Mouse (Mus musculus): ENCODE data around the gene Hdac7.

Gene Hdac7

GRCm38 (mm10) chr15:97814703-97815102 lies 29.6 kb downstream of the Hdac7 start:
- DNase-seq (ENCODE audit: low spot score): no peak

GRCm38 (mm10) chr15:97813452-97814204 lies 30.7 kb downstream of the Hdac7 start:
- DNase-seq (ENCODE audit: low spot score): no peak

DNA sequence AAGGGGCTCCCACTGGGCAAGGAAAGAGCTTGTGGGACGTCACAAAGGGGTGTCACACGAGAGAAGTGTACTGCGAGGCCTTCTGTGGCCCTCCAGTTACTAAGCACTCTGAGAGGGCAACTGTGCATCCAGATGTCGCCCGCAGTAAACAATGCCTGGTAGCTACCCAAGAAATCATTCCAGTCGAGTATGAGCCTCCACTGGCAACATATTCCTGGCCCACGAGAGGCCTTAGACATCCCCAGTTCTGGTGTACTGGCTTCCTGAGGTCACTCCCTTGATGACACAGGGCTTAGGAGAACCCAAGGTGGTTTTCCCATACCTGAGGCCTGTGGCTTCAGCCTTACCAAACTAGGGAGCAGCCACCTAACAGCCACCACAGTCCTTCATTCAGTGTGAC lies 31.4 kb downstream of the Hdac7 start:
- DNase-seq (ENCODE audit: low spot score): no peak

DNA sequence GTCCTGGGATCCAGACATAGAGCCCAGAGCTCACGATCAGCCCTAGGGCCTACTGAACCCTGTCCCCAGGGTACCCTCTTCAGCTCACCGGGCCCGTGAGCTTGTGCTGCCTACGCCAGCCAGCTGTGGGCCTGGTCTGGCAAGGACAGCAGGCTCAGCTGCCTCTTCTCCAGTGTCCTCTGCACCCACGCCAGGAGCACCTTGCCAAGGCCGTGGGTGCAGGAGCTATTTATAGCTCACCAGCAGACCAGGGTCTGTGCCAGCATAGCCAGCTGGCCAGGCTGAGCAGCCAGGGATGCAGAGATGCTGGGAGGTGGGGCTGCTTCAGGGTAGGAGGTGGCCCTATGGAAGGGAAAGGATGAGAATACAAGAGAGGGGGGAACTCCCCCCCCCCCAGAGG lies 32.2 kb downstream of the Hdac7 start:
- DNase-seq (ENCODE audit: low spot score): peak; percentile 68

GRCm38 (mm10) chr15:97811307-97811706 lies 33.0 kb downstream of the Hdac7 start:
- DNase-seq (ENCODE audit: low spot score): no peak

GRCm38 (mm10) chr15:97810399-97810798 lies 33.9 kb downstream of the Hdac7 start:
- no peak for DNase-seq (ENCODE audit: low spot score)

DNA sequence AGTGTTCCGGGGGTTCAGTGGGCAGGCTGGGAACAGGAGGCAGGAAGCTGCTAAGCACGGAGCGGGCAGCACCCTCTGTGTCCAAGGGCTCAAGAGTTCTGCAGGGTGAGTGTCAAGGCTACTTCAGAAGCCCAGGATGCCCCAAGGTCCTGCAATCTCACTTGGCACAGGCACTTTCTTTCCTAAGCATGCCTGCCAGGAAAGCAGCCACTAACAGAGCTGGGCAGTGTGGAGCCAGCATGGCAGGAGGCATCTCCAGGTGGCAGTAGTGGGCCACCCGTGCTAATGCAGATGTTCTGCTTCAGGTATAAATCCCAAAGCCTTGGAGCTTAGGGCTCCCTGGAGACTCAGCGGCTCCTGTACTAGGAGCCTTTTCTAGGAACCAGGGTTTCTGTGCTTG lies 34.4 kb downstream of the Hdac7 start:
- DNase-seq (ENCODE audit: low spot score): peak; percentile 53

- no peak for DNase-seq (ENCODE audit: low spot score)
These were observed 35.1 kb downstream of the Hdac7 start for GRCm38 (mm10) chr15:97809206-97809605.

- no peak for DNase-seq (ENCODE audit: low spot score)
These were observed 35.8 kb downstream of the Hdac7 start for GRCm38 (mm10) chr15:97808532-97808931.

GRCm38 (mm10) chr15:97807867-97808266 lies 36.4 kb downstream of the Hdac7 start:
- no peak for DNase-seq (ENCODE audit: low spot score)

DNA sequence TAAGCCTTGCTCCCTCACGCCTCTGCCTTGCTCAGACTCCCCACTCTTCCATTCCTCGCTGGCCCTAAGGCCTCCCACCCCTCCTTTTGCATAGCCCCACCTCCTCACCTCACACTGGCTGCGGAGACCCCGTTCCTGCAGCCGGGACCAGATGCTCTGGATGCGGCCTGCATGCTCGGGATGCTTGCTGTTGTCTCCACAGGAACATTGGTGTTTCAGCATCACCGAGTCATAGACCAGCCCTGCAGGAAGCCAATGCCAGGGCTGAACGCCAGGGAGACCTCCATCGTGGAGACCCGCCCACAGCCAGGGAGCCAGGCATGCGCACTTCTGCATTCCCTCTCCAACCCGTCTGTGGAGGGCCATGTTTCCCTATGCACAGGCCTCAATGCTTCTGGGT lies 41.7 kb downstream of the Hdac7 start:
- DNase-seq (ENCODE audit: low spot score): no peak

GRCm38 (mm10) chr15:97801811-97802210 lies 42.5 kb downstream of the Hdac7 start:
- no peak for DNase-seq (ENCODE audit: low spot score)

DNA sequence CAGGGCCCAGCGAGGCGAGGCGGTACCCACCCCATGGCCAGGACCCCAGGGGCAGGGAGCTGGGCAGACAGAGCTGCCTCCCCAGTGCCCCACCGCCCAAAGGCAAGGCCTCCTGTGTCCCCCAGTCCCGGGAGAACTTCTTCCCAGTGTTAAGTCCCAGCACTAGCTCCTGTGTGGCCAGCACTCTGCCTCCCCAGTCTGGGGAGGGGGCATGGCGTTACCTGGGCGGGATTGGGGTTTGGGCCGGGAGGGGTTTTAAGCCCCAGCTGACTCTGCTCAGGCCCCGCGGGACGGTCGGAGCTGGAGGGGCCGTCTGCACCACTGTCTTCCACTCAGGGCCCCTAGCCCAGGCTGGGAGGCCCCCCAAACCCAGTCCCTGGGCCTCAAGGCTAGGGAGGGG lies 43.4 kb downstream of the Hdac7 start:
- no peak for DNase-seq (ENCODE audit: low spot score)

GRCm38 (mm10) chr15:97799446-97799845 lies 44.9 kb downstream of the Hdac7 start:
- no peak for DNase-seq (ENCODE audit: low spot score)

- no peak for DNase-seq (ENCODE audit: low spot score)
These were observed 46.2 kb downstream of the Hdac7 start for GRCm38 (mm10) chr15:97798134-97798533.

DNA sequence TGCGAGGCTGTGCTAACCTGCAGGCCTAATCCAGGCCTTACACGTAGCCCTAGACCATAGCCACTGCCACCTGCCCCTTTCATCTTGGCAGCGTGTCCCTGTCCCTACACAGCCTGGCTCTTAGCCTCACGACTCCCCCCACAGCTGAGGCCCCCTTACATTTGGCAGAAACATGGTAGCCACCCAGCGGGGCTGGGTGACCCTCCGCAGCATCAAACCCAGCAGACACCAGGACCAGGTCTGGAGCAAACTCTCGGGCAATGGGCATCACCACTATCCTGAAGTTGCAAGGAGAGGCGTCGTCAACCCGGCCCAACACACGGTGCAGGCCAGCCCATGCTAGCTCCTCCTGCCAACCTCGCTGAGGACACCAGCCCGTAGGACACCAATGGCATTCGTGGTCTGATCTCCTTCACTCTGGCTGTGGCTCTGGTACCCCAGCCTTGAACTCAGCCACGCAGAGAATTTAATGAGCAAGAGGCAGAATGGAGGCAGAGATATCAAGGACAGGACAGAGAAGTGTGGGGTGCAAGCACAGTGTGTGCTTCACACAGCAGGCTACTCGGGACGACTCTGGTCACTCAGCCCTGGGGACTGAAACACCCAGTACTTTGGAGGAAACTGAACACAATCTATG lies 47.5 kb downstream of the Hdac7 start:
- no peak for DNase-seq (ENCODE audit: low spot score)

- DNase-seq (ENCODE audit: low spot score): no peak
These were observed 48.6 kb downstream of the Hdac7 start for GRCm38 (mm10) chr15:97795559-97796235.

GRCm38 (mm10) chr15:97794268-97794667 lies 50.0 kb downstream of the Hdac7 start:
- DNase-seq (ENCODE audit: low spot score): no peak

- no peak for DNase-seq (ENCODE audit: low spot score)
These were observed 50.7 kb downstream of the Hdac7 start for GRCm38 (mm10) chr15:97793386-97794153.

DNA sequence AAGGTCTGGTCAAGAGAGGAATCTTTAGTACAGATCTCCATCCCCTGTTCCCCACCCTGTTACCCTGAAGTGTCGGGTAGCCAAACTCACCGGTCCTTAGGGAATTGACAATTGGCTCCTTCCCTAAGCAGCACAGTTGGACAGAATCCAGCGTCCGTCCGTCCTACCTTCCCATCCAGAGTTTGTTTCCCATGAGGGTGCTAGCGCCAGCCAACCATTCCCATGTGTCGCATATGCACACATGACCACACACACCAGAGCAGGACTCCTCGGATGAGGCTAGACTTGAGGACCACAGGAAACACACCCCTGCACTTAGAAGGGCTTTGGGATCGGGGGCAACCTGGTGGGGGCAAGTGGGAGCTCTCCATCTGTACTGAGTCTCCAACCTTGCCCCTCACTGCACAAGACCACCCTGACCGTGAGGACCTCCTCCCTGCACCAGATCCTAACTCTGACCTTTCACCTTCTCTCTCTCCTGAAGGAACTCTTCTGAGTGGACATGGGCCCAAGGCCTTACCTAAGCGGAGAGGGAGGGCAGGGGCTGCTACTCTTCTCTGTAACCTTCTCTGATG lies 53.1 kb downstream of the Hdac7 start:
- no peak for DNase-seq (ENCODE audit: low spot score)

GRCm38 (mm10) chr15:97789761-97790505 lies 54.4 kb downstream of the Hdac7 start:
- DNase-seq (ENCODE audit: low spot score): no peak

All from urinary bladder, postnatal 14 days (tissue).